Mouse (Mus musculus): ENCODE measurements at regions not wholly inside any gene's neighbourhood (a gene's known extent, or its start where the extent isn't known, plus 50 kb on each side); places are given as distances from the start of the nearest gene placed in this dataset.

- TF ChIP-seq POLR2A (IDR thresholded peaks at IDR 0.05; ENCODE audit: extremely low read depth, insufficient read depth, low read length) (no peak), CTCF (IDR thresholded peaks at IDR 0.05; ENCODE audit: low read depth, low read length) (no peak)
- Histone ChIP-seq H3K36me3 (ENCODE audit: control insufficient read depth, insufficient read depth, low read length) (no peaks in the 10 kb centered on the region), H3K27ac (replicated peaks; ENCODE audit: insufficient read depth, low read depth, low read length) (no peak overlapping the region), H3K9ac (ENCODE audit: low read depth, low read length) (no peak overlapping the region), H3K79me2 (ENCODE audit: control insufficient read depth, insufficient read depth, low read length) (no peaks in the 10 kb centered on the region), H3K27me3 (ENCODE audit: control insufficient read depth, insufficient read depth, low read length) (no peaks in the 10 kb centered on the region), H3K4me1 (ENCODE audit: control insufficient read depth, insufficient read depth, low read length) (no peaks in the 10 kb centered on the region), H3K4me3 (ENCODE audit: insufficient read depth, low read depth, low read length) (no peak overlapping the region)
- DNase-seq (ENCODE audit: extremely low read depth, low read depth, low spot score), result no peak
- 97% methylated on average over 3 of the region's 3 CpGs for WGBS
These were observed 125.3 kb upstream of the Phyhipl start for GRCm38 (mm10) chr10:70781036-70781435.

- Histone ChIP-seq H3K36me3 (ENCODE audit: control insufficient read depth, insufficient read depth, low read length) (no peaks in the 10 kb centered on the region), H3K27ac (replicated peaks; ENCODE audit: insufficient read depth, low read depth, low read length) (no peak overlapping the region), H3K79me2 (ENCODE audit: control insufficient read depth, insufficient read depth, low read length) (no peaks in the 10 kb centered on the region), H3K4me3 (ENCODE audit: insufficient read depth, low read depth, low read length) (no peak overlapping the region), H3K27me3 (ENCODE audit: control insufficient read depth, insufficient read depth, low read length) (no peaks in the 10 kb centered on the region), H3K9ac (ENCODE audit: low read depth, low read length) (no peak overlapping the region), H3K4me1 (ENCODE audit: control insufficient read depth, insufficient read depth, low read length) (no peaks in the 10 kb centered on the region)
- no peak for TF ChIP-seq CTCF (IDR thresholded peaks at IDR 0.05; ENCODE audit: low read depth, low read length)
- no peak for TF ChIP-seq POLR2A (IDR thresholded peaks at IDR 0.05; ENCODE audit: extremely low read depth, insufficient read depth, low read length)
- no peak for DNase-seq (ENCODE audit: extremely low read depth, low read depth, low spot score)
- WGBS, result 93% methylated on average over 11 of the region's 11 CpGs
These were observed 122.8 kb upstream of the Phyhipl start for GRCm38 (mm10) chr10:70778596-70778995.

GRCm38 (mm10) chr10:70774571-70774970 is 118.8 kb upstream of the Phyhipl start:
- H3K27me3 ChIP-seq (ENCODE audit: control insufficient read depth, insufficient read depth, low read length), result no peaks in the 10 kb centered on the region
- H3K9ac ChIP-seq (ENCODE audit: low read depth, low read length), result no peak overlapping the region
- no peaks in the 10 kb centered on the region for H3K4me1 ChIP-seq (ENCODE audit: control insufficient read depth, insufficient read depth, low read length)
- no peaks in the 10 kb centered on the region for H3K36me3 ChIP-seq (ENCODE audit: control insufficient read depth, insufficient read depth, low read length)
- no peak overlapping the region for H3K27ac ChIP-seq (replicated peaks; ENCODE audit: insufficient read depth, low read depth, low read length)
- DNase-seq (ENCODE audit: extremely low read depth, low read depth, low spot score), result no peak
- no peak overlapping the region for H3K4me3 ChIP-seq (ENCODE audit: insufficient read depth, low read depth, low read length)
- no peak for TF ChIP-seq POLR2A (IDR thresholded peaks at IDR 0.05; ENCODE audit: extremely low read depth, insufficient read depth, low read length)
- 55% methylated on average over 2 of the region's 2 CpGs for WGBS
- H3K79me2 ChIP-seq (ENCODE audit: control insufficient read depth, insufficient read depth, low read length), result no peaks in the 10 kb centered on the region

- Histone ChIP-seq H3K27me3 (ENCODE audit: control insufficient read depth, insufficient read depth, low read length) (no peaks in the 10 kb centered on the region), H3K27ac (replicated peaks; ENCODE audit: insufficient read depth, low read depth, low read length) (no peak overlapping the region), H3K36me3 (ENCODE audit: control insufficient read depth, insufficient read depth, low read length) (no peaks in the 10 kb centered on the region), H3K4me3 (ENCODE audit: insufficient read depth, low read depth, low read length) (no peak overlapping the region), H3K4me1 (ENCODE audit: control insufficient read depth, insufficient read depth, low read length) (no peaks in the 10 kb centered on the region), H3K9ac (ENCODE audit: low read depth, low read length) (no peak overlapping the region), H3K79me2 (ENCODE audit: control insufficient read depth, insufficient read depth, low read length) (no peaks in the 10 kb centered on the region)
- no peak for DNase-seq (ENCODE audit: extremely low read depth, low read depth, low spot score)
- WGBS, result 75% methylated on average over 4 of the region's 4 CpGs
- no peak for TF ChIP-seq POLR2A (IDR thresholded peaks at IDR 0.05; ENCODE audit: extremely low read depth, insufficient read depth, low read length)
- no peak for TF ChIP-seq CTCF (IDR thresholded peaks at IDR 0.05; ENCODE audit: low read depth, low read length)
These were observed 118.4 kb upstream of the Phyhipl start for GRCm38 (mm10) chr10:70774159-70774558.

GRCm38 (mm10) chr10:70767461-70767860 is 111.7 kb upstream of the Phyhipl start:
- H3K27ac ChIP-seq (replicated peaks; ENCODE audit: insufficient read depth, low read depth, low read length), result no peak overlapping the region
- no peak for TF ChIP-seq POLR2A (IDR thresholded peaks at IDR 0.05; ENCODE audit: extremely low read depth, insufficient read depth, low read length)
- H3K79me2 ChIP-seq (ENCODE audit: control insufficient read depth, insufficient read depth, low read length), result no peaks in the 10 kb centered on the region
- no peak overlapping the region for H3K4me3 ChIP-seq (ENCODE audit: insufficient read depth, low read depth, low read length)
- WGBS, result 74% methylated on average over 7 of the region's 7 CpGs
- H3K27me3 ChIP-seq (ENCODE audit: control insufficient read depth, insufficient read depth, low read length), result no peaks in the 10 kb centered on the region
- no peaks in the 10 kb centered on the region for H3K4me1 ChIP-seq (ENCODE audit: control insufficient read depth, insufficient read depth, low read length)
- DNase-seq (ENCODE audit: extremely low read depth, low read depth, low spot score), result no peak
- no peaks in the 10 kb centered on the region for H3K36me3 ChIP-seq (ENCODE audit: control insufficient read depth, insufficient read depth, low read length)
- H3K9ac ChIP-seq (ENCODE audit: low read depth, low read length), result no peak overlapping the region

- TF ChIP-seq POLR2A (IDR thresholded peaks at IDR 0.05; ENCODE audit: extremely low read depth, insufficient read depth, low read length), result no peak
- TF ChIP-seq CTCF (IDR thresholded peaks at IDR 0.05; ENCODE audit: low read depth, low read length), result no peak
- H3K4me1 ChIP-seq (ENCODE audit: control insufficient read depth, insufficient read depth, low read length), result no peaks in the 10 kb centered on the region
- no peak for DNase-seq (ENCODE audit: extremely low read depth, low read depth, low spot score)
- H3K27me3 ChIP-seq (ENCODE audit: control insufficient read depth, insufficient read depth, low read length), result no peaks in the 10 kb centered on the region
- H3K4me3 ChIP-seq (ENCODE audit: insufficient read depth, low read depth, low read length), result no peak overlapping the region
- no peaks in the 10 kb centered on the region for H3K79me2 ChIP-seq (ENCODE audit: control insufficient read depth, insufficient read depth, low read length)
- H3K36me3 ChIP-seq (ENCODE audit: control insufficient read depth, insufficient read depth, low read length), result no peaks in the 10 kb centered on the region
- no peak overlapping the region for H3K9ac ChIP-seq (ENCODE audit: low read depth, low read length)
- WGBS, result 75% methylated on average over 1 of the region's 1 CpGs
- H3K27ac ChIP-seq (replicated peaks; ENCODE audit: insufficient read depth, low read depth, low read length), result no peak overlapping the region
These were observed 111.1 kb upstream of the Phyhipl start for GRCm38 (mm10) chr10:70766869-70767268.

Measured in liver, adult 2 months (tissue).